Mouse (Mus musculus) heart, adult 8-10 months (tissue): ENCODE results near the gene Dock1. TPM values are rescaled to one million over a fixed set of nuclear protein-coding genes. Genes with fewer than 3 reads are reported as not detected.

Experiments used
- DNase-seq: peaks from one replicate; pipeline ENCODE4 v3.0.0; 2022; ENCODE audit warnings: low spot score
- total RNA-seq, 4 experiments: library from RNA; stranded (reverse); gene quantifications; 2 replicates each; pipeline ENCODE4 v1.2.4; 2022

The Dock1 gene
- total RNA-seq, 4 experiments from 2014 or later: 26.9 to 29.2 (median 27.7) TPM

DNA sequence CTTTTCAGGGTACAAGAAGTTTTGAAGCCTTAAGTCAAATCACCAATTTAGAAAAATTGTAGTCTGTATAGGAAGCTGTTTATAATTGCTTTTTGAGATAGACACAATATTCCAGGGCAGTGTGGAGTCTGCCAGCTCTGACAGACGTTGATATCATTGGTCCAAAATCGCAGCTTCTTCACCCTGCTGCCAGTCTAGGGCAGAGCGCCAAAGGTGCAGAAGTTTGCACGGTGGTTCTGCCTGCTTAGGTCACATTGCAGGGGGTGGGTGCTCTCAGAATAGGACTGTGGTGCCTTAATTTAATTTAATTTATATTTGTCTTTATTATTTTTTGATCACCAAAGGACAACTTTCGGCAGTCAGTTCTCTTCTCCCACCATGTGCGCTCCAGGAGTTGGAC is 288.6 kb downstream of the Dock1 start:
- DNase-seq: no peak

DNA sequence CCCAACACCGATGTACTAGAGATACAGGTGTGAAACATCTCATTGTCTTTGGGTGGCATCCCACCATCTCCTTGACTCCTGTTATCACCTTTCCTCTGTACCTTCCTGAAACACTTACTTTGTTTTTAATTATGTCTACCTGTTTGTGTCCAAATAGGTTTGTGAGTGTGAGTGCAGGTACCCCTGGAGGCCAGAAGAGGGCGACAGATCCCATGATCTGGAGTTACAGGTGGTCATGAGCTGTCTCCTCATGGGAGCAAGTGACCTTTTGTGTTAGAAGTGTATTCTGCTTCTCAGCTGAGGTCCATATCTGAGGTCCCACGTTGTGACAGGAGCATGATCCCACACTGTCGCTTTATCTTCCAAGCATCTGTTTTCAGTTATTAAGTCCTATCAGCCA is 290.4 kb downstream of the Dock1 start:
- no peak for DNase-seq

DNA sequence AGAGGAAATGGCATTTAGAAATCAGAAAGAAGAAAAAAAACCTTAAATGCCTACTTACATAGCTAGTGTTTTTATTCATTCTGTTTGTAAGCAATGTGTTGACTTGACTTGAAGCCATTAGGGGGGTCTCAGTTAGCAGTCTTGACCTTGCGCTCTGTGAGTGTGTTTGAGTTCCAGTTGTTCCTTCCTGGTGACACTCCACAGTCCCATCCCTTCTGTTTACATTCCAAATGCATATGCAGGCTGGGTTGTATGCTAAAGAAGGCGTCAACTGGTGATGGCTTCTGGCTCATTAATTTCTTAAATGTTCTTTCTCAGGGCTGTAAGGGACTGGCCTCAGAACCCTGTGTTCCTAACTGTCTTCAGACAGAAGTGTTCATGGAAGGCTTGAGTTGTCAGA is 291.2 kb downstream of the Dock1 start:
- no peak for DNase-seq

- no peak for DNase-seq
Measured at GRCm38 (mm10) chr7:134990244-134990643, 319.8 kb downstream of the Dock1 start.

GRCm38 (mm10) chr7:134990911-134991310 is 320.5 kb downstream of the Dock1 start:
- DNase-seq: no peak

DNA sequence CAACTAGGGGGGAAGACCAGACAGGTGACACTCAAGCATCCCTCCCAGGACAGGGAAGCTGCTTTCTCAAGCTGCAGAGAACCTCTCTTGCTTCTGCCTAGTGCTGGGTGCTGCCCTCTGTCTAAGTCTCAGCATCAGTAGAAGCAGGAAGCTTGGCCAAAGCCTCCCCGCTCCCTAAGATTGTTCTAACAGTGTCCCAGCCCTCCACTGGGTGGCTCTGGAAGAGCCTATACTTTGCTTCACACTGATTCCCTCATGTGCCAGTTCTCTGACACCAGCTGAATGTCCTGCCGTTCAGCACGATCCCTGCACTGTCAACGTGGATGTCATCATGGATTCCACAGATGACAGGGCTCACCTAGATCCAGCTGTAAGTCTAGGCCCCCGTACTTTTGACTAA is 324.5 kb downstream of the Dock1 start:
- DNase-seq: no peak

- DNase-seq: no peak
Measured at GRCm38 (mm10) chr7:135002216-135002615, 331.8 kb downstream of the Dock1 start.

GRCm38 (mm10) chr7:135002891-135003290 is 332.4 kb downstream of the Dock1 start:
- DNase-seq: no peak

GRCm38 (mm10) chr7:135005964-135006560 is 335.6 kb downstream of the Dock1 start:
- DNase-seq: no peak

- DNase-seq: no peak
Measured at GRCm38 (mm10) chr7:135008021-135008420, 337.6 kb downstream of the Dock1 start.

DNA sequence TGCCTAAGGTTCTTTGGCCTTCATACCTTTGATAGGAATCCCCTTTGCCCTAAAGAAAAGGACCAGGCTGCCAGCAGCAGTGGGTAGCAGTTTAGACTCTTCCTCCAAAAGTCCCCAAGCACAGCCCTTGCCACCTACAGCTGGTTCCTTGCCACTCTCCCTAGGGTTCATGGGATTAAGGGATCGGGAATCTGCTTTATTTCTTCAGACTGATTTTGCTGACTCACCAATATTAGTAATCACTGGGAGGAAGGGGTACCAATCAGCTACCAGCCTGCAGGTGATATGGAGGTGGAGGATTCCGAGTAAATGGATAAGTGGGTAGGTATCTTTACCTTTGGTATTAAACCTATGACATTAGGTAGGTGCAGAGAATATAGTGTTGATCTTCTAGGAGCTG is 340.5 kb downstream of the Dock1 start:
- DNase-seq: no peak

DNA sequence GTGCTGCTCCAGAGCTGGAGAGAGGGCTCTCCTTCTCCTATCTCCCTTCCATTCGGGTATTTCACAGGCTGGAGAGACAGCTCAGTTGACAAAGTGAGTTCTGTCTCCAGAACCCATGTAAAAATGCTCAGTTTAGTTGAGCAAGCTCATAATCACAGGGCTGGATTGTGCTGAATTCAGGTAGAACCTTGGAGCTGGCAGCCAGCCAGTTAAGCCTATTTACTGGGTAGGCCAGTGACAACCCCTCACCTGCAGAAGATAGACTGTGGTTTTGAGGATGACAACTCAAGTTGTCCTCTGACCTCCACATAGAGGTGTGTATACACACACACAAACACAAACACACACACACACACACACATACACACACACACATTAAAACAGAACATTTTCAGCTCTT is 347.1 kb downstream of the Dock1 start:
- no peak for DNase-seq

DNA sequence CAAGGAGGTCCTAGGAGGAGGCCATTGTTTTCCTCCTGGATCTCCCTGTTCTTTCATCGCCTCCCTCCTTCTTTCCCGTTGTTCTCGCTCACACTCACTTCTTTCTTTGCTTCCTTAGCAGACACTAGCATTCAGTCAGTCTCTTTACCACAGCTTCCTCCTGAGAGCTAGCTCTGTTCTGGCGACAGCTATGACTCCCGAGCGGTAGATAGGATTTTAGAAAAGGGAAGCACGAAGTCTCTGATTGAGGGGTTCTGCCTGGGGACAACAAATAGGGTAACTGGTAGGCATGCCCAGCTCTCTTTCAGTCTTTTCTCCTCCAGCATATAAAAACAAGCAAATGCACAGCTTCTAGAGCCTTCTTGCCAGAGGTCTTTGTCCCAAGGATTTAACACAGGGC is 350.3 kb downstream of the Dock1 start:
- no peak for DNase-seq

DNA sequence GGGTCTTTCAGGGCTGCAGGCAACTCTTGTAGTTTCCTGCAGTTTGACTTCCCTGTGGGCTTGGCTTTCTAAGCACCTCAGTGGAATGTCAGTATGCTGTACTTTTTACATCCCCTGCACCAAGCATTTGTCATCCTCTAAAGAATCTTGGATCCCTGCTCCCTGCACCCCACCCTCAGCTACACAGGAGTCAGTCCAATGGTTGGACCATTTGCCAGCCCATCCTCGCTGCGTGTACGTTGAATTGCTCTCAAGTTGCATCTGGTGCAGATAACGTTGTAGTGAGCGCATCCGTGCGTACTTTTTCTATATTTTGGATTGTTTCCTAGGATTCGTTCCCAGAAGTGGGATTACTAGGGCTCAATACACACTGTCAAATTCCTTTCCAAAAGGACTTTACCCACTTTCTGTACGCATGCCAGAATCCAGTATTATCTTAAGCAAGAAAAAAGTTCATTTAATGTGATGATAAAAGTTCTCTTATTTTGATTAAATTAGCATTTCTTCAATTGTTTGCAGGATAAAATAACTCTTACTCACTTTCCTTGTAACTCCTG is 351.2 kb downstream of the Dock1 start:
- DNase-seq: no peak

GRCm38 (mm10) chr7:135024531-135024930 is 354.1 kb downstream of the Dock1 start:
- DNase-seq: no peak

DNA sequence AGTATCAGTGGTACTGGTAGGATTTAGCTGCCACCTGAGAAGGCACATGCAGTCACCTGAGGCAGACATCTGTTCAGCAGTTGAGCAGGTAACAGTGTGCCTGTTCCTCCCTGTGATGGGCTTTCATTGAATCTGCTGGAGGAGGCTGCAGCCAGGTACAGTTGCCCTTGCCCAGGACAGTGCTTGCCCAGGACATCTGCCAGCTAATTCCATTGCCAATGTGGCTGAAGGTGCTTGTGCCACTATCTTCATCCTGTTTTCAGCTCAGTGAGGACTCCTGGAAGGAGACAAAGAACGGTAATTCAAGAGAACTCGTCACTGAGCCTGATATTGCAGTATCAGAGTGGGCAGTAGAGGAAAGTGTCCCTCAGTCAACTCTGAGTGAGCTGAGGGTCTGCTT is 358.3 kb downstream of the Dock1 start:
- DNase-seq: no peak

DNA sequence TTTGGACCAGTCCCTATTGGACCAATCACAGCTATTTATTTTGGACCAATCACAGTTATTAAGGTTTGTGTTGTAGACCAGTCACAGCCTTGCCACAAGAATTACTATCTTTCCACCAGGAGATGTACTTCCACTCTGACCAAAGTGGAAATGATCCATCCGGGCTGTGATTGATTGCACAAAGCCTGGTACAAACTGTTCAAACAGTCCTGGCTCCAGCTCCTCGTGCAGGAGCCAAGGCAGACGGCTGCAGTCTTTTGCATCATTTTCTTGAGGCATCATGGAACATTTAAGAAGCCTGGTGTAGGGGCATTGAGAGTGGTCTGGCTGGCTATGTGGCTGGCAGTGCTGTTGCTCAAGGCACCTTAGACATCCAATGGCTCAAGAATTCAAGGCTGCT is 358.7 kb downstream of the Dock1 start:
- no peak for DNase-seq

DNA sequence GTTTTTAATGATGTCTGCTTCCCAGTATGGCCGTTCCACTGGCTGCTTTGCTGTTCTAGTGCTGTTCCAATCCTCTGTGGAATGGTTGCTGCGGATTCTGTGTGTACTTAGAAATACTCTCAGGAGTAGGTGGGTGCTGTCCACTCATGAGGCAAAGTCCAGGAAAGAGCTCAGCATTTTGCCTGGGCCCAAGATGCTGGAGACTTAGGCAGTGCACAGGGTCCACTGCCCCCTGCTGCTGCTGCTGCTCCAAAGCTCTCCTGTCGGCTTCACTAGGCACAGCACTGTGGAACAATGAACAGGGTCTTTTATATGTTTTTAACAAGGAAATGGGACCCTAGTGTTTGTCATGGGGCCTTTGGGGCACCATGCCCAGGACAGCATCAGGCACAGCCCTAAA is 361.0 kb downstream of the Dock1 start:
- DNase-seq: no peak

GRCm38 (mm10) chr7:135034811-135035210 is 364.4 kb downstream of the Dock1 start:
- DNase-seq: no peak

- DNase-seq: no peak
Measured at GRCm38 (mm10) chr7:135035651-135036050, 365.2 kb downstream of the Dock1 start.

- no peak for DNase-seq
Measured at GRCm38 (mm10) chr7:135038930-135039329, 368.5 kb downstream of the Dock1 start.

GRCm38 (mm10) chr7:135043931-135044765 is 373.7 kb downstream of the Dock1 start:
- no peak for DNase-seq

DNA sequence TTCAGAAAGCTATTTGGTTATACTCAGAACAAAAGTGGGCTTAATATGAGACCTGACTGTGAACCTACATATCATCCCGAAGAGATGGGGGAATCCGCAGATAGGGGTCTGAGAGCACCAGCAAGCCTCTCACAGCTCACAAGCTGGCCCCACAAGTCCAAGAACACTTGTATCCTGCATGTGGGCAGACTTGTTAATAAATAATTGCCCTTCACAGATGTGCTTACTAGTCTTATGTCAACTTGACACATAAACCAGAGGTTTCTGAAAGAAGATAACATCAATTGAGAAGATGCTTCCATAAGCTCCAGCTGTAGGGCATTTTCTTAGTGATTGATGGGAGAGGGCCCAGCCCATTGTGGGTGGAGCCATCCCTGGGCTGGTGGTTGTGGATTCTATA is 379.0 kb downstream of the Dock1 start:
- DNase-seq: no peak
